Mouse (Mus musculus) hindbrain, embryonic 16.5 days (tissue): ENCODE measurements around the gene Clec2g. TPM values are rescaled to one million over a fixed set of nuclear protein-coding genes. Genes with fewer than 3 reads are reported as not detected.
"Not testable (repeated sequence)": the region's sequence is repeated elsewhere in the genome, so short reads cannot be mapped to it uniquely, and the experiment has no call there.

Experiments
- ATAC-seq: fragments of 200-750 bp; cut with Nextera tagmentation; 2 replicates; pipeline ENCODE4 v1.8.0; 2017; ENCODE audit warnings: moderate TSS enrichment, moderate library complexity
- H3K27ac ChIP-seq: fragments of 300-500 bp; sonication (generic); 2 replicates; pipeline ENCODE4 v1.5.1; 2014; ENCODE audit warnings: low read depth, mild to moderate bottlenecking, control low read depth, low read length, moderate library complexity
- H3K27me3 ChIP-seq: fragments of 300-500 bp; sonication (generic); replicated peaks from 2 replicates; pipeline ENCODE4 v1.6.1; 2014; ENCODE audit warnings: low read length; ENCODE audit not compliant: control insufficient read depth, insufficient read depth
- H3K36me3 ChIP-seq: fragments of 300-500 bp; sonication (generic); 2 replicates; pipeline ENCODE4 v1.6.1; 2014; ENCODE audit warnings: mild to moderate bottlenecking, low read length, moderate library complexity, mixed read lengths; ENCODE audit not compliant: control insufficient read depth, insufficient read depth
- H3K4me1 ChIP-seq: fragments of 300-500 bp; sonication (generic); 2 replicates; pipeline ENCODE4 v1.6.1; 2014; ENCODE audit warnings: low read depth, low read length; ENCODE audit not compliant: control insufficient read depth, insufficient read depth
- H3K4me2 ChIP-seq: fragments of 300-500 bp; sonication (generic); 2 replicates; pipeline ENCODE4 v1.6.1; 2014; ENCODE audit warnings: mild to moderate bottlenecking, low read length, control low read depth, moderate library complexity
- H3K4me3 ChIP-seq: fragments of 300-500 bp; sonication (generic); 2 replicates; pipeline ENCODE4 v1.5.1; 2014; ENCODE audit warnings: mild to moderate bottlenecking, low read length, control low read depth, moderate library complexity
- H3K9ac ChIP-seq: fragments of 300-500 bp; sonication (generic); 2 replicates; pipeline ENCODE4 v1.6.1; 2014; ENCODE audit warnings: low read depth, mild to moderate bottlenecking, control low read depth, low read length, moderate library complexity
- H3K9me3 ChIP-seq: fragments of 300-500 bp; sonication (generic); 2 replicates; pipeline ENCODE4 v1.6.1; 2014; ENCODE audit warnings: mild to moderate bottlenecking, low read length, moderate library complexity; ENCODE audit not compliant: control insufficient read depth
- WGBS: fragments of 180-500 bp; shearing (Covaris S2); extraction: QIAGEN DNeasy Blood & Tissue Kit; methylation state at CpG from one replicate; pipeline ENCODE4 v1.1.7; 2014; 5-methylcytosine and 5-hydroxymethylcytosine counted together
- polyA plus RNA-seq: library from polyadenylated mRNA; unstranded; fragments of >200 nt; fragmentation: Nextera tagmentation; extraction: Ambion mirVana; gene quantifications from 2 replicates; pipeline ENCODE4 v1.2.1, GENCODE M21; 2015

The Clec2g gene
- polyA plus RNA-seq = not detected in 2 replicates

- not testable (repeated sequence) for H3K36me3 ChIP-seq, H3K27me3 ChIP-seq, ATAC-seq, H3K4me2 ChIP-seq, H3K4me1 ChIP-seq, H3K4me3 ChIP-seq, H3K9ac ChIP-seq, H3K9me3 ChIP-seq, H3K27ac ChIP-seq
- 96% methylated on average over 4 of the region's 4 CpGs for WGBS
These were observed at the start of gene Clec2g for GRCm38 (mm10) chr6:128934081-128934480. Clec2g (plus strand) TSS chr6:128934381.

- H3K4me1 ChIP-seq, H3K9me3 ChIP-seq, H3K27me3 ChIP-seq, H3K27ac ChIP-seq, H3K36me3 ChIP-seq, ATAC-seq, H3K4me3 ChIP-seq, H3K9ac ChIP-seq, H3K4me2 ChIP-seq: not testable (repeated sequence)
- WGBS = 87% methylated on average over 6 of the region's 6 CpGs
These were observed 46.9 kb upstream of the Clec2g start, which contains the start of gene Clec2i for GRCm38 (mm10) chr6:128887091-128887790. Clec2i (plus strand) TSS chr6:128887588.

DNA sequence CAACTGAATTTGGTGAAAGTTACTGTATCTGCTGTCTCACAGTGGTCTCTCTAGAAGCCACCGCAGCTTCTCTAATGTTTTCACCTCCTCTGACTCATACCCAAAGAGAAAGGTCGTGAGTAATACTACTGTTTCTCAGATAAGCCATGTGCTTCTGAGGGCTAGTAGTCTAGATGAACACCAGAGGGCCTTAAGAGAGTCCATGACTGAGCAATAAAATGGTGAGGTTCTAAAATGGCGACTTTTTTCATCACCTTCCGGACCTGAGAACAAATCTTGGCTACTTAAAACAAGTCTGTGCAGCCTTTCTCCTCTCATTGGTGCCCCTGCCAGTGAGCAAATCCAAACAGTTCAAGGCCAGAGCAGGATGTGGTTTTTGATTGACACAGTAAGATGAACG lies 45.3 kb upstream of the Clec2g start:
- Histone ChIP-seq H3K4me3 (no peak overlapping the region), H3K9me3 (no peaks in the 10 kb centered on the region)
- 83% methylated on average over 5 of the region's 5 CpGs for WGBS

GRCm38 (mm10) chr6:128890948-128891355 lies 43.2 kb upstream of the Clec2g start, which contains the start of gene BC035044:
BC035044 (minus strand) TSS chr6:128891126.
- H3K4me3 ChIP-seq = no peak within 1 kb of the TSS
- H3K9me3 ChIP-seq = no peaks in the 10 kb centered on the region
- no peaks in the 10 kb centered on the region for H3K4me1 ChIP-seq
- no peak for ATAC-seq
- H3K36me3 ChIP-seq = no peaks in the 10 kb centered on the region
- no peak within 1 kb of the TSS for H3K4me2 ChIP-seq
- H3K27me3 ChIP-seq = no peaks in the 10 kb centered on the region
- H3K27ac ChIP-seq = no peak within 1 kb of the TSS
- H3K9ac ChIP-seq = no peak within 1 kb of the TSS
- 79% methylated on average over 2 of the region's 2 CpGs for WGBS

More for the DNA sequence above, 45.3 kb upstream of the Clec2g start:
- no peak for ATAC-seq
- no peaks in the 10 kb centered on the region for H3K27me3 ChIP-seq
- no peaks in the 10 kb centered on the region for H3K36me3 ChIP-seq
- H3K4me1 ChIP-seq = no peaks in the 10 kb centered on the region
- no peak overlapping the region for H3K4me2 ChIP-seq
- H3K27ac ChIP-seq = no peak overlapping the region
- H3K9ac ChIP-seq = no peak overlapping the region

DNA sequence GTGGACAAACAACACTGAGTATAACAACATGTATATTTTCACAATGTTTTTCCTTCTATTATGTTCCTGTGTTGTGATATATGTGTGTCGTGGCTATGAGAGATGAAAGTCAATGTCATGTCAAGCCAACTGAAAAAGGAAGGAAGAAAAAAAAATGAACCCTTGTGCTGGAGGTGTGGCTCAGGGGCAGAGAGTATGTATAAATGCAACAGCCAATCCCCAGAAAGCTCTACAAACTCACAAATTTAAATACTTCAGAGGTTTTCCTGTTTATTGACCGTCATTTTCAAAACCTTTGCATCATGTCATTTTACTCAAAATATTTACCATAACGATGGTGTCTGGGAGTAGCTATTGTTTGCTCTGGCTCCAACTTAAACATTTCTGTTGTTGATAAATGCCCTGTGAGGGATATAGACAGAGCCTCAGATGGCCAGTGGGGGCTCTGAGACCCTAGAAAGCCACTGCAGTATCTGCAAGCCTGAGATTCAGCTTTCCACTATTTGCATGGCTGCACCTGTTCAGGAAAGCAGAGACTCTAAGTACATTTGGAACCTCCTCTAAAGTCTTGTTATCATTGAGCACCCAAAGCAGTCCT lies 38.7 kb upstream of the Clec2g start:
- H3K4me1 ChIP-seq = no peaks in the 10 kb centered on the region
- H3K4me2 ChIP-seq = no peak overlapping the region
- H3K4me3 ChIP-seq = no peak overlapping the region
- no peak overlapping the region for H3K27ac ChIP-seq
- H3K9ac ChIP-seq = no peak overlapping the region
- 81% methylated on average over 3 of the region's 3 CpGs for WGBS
- no peaks in the 10 kb centered on the region for H3K36me3 ChIP-seq
- no peaks in the 10 kb centered on the region for H3K9me3 ChIP-seq
- no peaks in the 10 kb centered on the region for H3K27me3 ChIP-seq
- ATAC-seq = no peak

GRCm38 (mm10) chr6:128900044-128900443 lies 34.1 kb upstream of the Clec2g start:
- H3K27me3 ChIP-seq = no peaks in the 10 kb centered on the region
- WGBS = 89% methylated on average over 2 of the region's 2 CpGs
- H3K9ac ChIP-seq = no peak overlapping the region
- ATAC-seq = no peak
- no peak overlapping the region for H3K27ac ChIP-seq
- no peak overlapping the region for H3K4me3 ChIP-seq
- H3K4me1 ChIP-seq = no peaks in the 10 kb centered on the region
- no peaks in the 10 kb centered on the region for H3K36me3 ChIP-seq
- no peak overlapping the region for H3K4me2 ChIP-seq
- no peaks in the 10 kb centered on the region for H3K9me3 ChIP-seq

DNA sequence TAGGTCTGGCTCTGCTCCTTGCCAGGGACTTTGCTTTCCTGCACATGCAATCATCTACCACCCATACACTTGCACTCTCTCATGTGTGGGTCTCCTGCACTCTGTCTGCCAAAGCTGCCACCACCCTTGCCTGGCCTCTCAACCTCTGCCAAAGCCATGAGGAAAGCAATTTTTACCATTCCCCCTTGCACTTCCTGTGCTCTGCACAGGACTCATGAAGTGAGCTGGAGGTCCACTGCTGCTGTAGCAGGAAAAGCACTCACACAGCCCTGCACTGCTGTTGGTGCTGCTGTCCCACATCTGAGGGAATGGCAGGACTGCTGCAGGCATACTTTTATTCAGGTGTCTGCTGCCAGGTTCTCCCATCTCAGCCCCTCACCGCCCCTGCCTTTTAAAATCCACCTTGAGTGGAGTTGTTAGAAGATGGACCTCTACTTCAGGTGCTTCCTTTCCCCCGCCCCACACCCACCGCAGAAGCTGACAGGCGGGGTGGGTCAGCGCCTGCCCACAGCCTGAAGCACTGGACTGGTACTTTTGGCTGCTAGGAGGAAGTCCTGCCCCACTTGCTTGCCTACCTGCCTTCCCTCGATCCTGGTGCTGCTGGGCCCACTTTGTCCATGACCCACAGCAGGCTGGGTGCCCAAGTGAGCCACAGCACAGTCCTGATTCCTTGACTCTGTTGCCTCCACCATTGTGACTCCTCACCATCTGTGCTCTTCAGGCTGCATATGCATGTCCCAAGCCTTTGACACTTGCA lies 33.2 kb upstream of the Clec2g start:
- not testable (repeated sequence) for H3K4me3 ChIP-seq, H3K36me3 ChIP-seq, H3K27me3 ChIP-seq, H3K4me1 ChIP-seq, H3K9me3 ChIP-seq, H3K4me2 ChIP-seq, ATAC-seq, H3K9ac ChIP-seq, H3K27ac ChIP-seq
- WGBS = 91% methylated on average over 5 of the region's 6 CpGs

DNA sequence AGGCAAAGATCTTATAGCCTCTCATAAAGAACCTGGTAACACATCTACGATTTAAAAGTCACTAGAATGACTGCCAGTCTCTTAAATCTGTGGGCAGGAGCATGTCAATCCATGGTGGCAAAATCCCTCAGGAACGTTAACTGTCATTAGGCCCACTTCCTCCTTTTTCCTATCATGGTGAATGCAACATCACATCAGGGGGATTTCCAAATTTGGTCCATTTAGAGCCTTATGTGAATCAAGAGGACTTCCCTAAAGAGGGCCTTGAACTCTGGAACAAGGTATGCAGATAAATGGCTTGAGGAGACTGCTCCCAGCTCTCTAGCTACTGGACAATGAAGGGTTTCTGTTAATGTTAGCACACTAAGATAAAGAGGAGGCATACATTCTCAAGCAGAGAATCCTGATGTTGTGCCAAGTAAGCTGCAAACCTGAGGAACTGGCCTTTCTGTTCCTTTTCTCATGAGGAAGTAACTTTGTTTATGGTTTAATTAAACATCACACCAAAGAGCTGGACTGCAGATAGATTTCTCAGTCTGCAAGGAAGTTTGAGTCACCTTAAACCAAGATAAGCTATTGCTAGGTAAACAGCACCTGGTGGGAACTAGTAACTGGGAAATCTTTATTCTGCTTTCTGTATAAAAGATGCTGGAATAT lies 20.5 kb upstream of the Clec2g start:
- Histone ChIP-seq H3K9ac (no peak overlapping the region), H3K27ac (no peak overlapping the region), H3K4me1 (no peaks in the 10 kb centered on the region), H3K27me3 (no peaks in the 10 kb centered on the region), H3K4me2 (no peak overlapping the region), H3K36me3 (no peaks in the 10 kb centered on the region), H3K9me3 (no peaks in the 10 kb centered on the region), H3K4me3 (no peak overlapping the region)
- no peak for ATAC-seq
- WGBS = 89% methylated on average over 2 of the region's 2 CpGs

GRCm38 (mm10) chr6:128917322-128917721 lies 16.9 kb upstream of the Clec2g start:
- no peak for ATAC-seq
- 91% methylated on average over 2 of the region's 2 CpGs for WGBS
- no peaks in the 10 kb centered on the region for H3K9me3 ChIP-seq
- no peak overlapping the region for H3K4me3 ChIP-seq
- H3K4me1 ChIP-seq = no peaks in the 10 kb centered on the region
- H3K9ac ChIP-seq = no peak overlapping the region
- H3K36me3 ChIP-seq = no peaks in the 10 kb centered on the region
- no peak overlapping the region for H3K27ac ChIP-seq
- H3K4me2 ChIP-seq = no peak overlapping the region
- H3K27me3 ChIP-seq = no peaks in the 10 kb centered on the region
